Mouse (Mus musculus): ENCODE data around the gene D3Ertd254e. TPM values are rescaled to one million over a fixed set of nuclear protein-coding genes. Genes with fewer than 3 reads are reported as not detected.

The D3Ertd254e gene
- polyA plus RNA-seq, 1 experiment from 2014 or later: 14.9 TPM

DNA sequence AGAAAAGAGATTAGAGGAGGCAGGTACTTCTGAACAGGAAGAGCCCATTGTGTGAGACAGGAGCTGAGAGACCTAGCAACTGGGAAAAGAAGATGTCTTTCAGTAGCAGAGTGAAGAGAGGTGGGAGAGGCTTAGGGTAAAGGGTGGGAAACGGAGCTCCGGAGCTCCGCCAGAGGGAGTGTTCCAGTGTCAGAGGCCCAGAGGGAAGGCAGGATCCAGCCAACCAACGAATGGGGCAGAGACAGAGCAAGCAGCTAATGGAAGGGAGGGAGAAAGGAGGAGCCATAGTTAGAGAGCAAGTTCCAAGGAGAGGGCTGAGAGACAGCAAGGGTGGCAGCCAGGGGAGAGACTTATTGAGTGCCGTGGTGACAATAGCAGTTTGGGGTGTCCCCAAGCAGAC lies 4.5 kb downstream of the D3Ertd254e start:
- no peaks in the 10 kb centered on the region for H3K27me3 ChIP-seq (replicated peaks; ENCODE audit: control insufficient read depth, insufficient read depth, low read length)
- H3K4me3 ChIP-seq (ENCODE audit: low read length): no peak overlapping the region
- H3K9ac ChIP-seq (ENCODE audit: low read depth, low read length): no peak overlapping the region
- H3K36me3 ChIP-seq (ENCODE audit: control insufficient read depth, insufficient read depth, low read length): peaks cover 8% of the 10 kb centered on the region
- H3K4me1 ChIP-seq (ENCODE audit: control insufficient read depth, insufficient read depth, low read depth, low read length): peaks cover 26% of the 10 kb centered on the region
- no peak overlapping the region for H3K4me2 ChIP-seq (ENCODE audit: low read length)
- H3K9me3 ChIP-seq (ENCODE audit: control insufficient read depth, low read length): peaks cover 2% of the 10 kb centered on the region; the same call in 1 of the 2 replicates
- no peak overlapping the region for H3K27ac ChIP-seq (ENCODE audit: low read depth, low read length)
- ATAC-seq: no peak
- WGBS: 26% methylated on average over 5 of the region's 5 CpGs

DNA sequence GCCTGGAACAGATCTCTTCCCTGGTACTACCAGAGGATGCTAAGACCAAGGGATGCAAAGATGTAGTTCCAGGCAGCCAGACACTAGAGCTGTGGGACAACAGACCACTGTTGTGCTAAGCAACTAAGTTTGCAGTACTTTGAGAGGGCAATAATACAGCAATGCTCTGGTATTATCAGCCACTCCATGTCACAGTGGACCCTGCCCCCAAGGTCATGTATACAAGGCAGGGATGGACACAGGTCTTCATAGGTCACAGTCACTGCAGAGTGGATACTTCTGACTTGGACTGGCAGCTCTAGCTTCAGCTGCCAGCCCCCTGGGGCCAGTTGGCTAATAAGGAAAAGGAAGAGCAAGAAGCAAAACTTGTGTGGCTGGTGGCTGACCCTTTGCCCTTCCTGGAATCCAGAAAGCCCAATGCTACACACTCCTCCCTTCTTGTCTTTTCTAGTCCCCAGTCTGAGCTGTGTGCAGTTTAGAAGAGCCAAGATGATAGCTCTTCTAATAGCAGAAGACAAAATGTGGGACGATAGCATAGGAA lies 19.9 kb downstream of the D3Ertd254e start:
- Histone ChIP-seq H3K4me3 (ENCODE audit: low read length) (no peak overlapping the region), H3K27ac (ENCODE audit: low read depth, low read length) (no peak overlapping the region), H3K4me2 (ENCODE audit: low read length) (no peak overlapping the region), H3K36me3 (ENCODE audit: control insufficient read depth, insufficient read depth, low read length) (peaks cover 19% of the 10 kb centered on the region), H3K9me3 (ENCODE audit: control insufficient read depth, low read length) (no peaks in the 10 kb centered on the region), H3K27me3 (replicated peaks; ENCODE audit: control insufficient read depth, insufficient read depth, low read length) (no peaks in the 10 kb centered on the region), H3K9ac (ENCODE audit: low read depth, low read length) (no peak overlapping the region), H3K4me1 (ENCODE audit: control insufficient read depth, insufficient read depth, low read depth, low read length) (no peaks in the 10 kb centered on the region)
- 100% methylated on average over 1 of the region's 1 CpGs for WGBS
- no peak for ATAC-seq

DNA sequence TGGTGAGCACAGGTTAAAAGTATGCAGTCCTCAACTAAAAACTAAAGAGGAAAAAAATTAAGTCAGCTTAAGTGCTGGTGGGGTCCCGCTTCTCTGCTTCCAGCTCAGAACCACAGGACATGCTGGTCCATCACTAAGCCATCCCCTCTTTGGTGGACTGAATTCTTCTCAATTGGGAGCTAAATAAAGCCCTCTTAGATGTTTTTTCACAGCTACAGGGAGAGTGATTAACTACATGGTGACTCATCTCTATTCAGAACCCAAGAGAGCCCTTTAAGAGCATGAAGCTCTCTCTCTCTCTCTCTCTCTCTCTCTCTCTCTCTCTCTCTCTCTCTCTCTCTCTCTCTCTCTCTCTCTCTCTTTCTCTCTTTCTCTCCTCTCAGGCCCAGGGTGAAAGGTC lies 20.5 kb downstream of the D3Ertd254e start:
- no peaks in the 10 kb centered on the region for H3K9me3 ChIP-seq (ENCODE audit: control insufficient read depth, low read length)
- no peak overlapping the region for H3K4me2 ChIP-seq (ENCODE audit: low read length)
- H3K36me3 ChIP-seq (ENCODE audit: control insufficient read depth, insufficient read depth, low read length): peaks cover 13% of the 10 kb centered on the region
- no peak overlapping the region for H3K4me3 ChIP-seq (ENCODE audit: low read length)
- no peaks in the 10 kb centered on the region for H3K27me3 ChIP-seq (replicated peaks; ENCODE audit: control insufficient read depth, insufficient read depth, low read length)
- ATAC-seq: no peak
- H3K4me1 ChIP-seq (ENCODE audit: control insufficient read depth, insufficient read depth, low read depth, low read length): no peaks in the 10 kb centered on the region
- H3K9ac ChIP-seq (ENCODE audit: low read depth, low read length): no peak overlapping the region
- WGBS: 88% methylated on average over 1 of the region's 1 CpGs
- no peak overlapping the region for H3K27ac ChIP-seq (ENCODE audit: low read depth, low read length)

DNA sequence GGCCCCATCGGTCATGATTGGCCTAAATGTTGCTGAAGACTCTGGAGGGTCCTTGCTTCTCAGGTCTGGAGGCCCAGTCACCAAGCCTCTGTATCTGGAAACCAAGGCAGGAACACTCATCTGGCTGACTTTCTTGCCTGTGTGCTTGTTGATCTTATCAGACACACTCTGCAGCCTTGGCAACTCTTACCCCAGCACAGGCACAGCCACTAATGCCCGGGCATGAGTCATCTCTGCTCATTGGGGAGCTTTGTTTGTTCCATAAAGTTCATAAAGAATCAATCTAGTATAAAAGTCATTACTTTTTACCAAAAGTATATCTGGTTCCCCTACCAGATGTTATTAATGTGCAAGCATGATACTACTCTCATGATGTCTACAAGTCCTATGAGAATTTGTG lies 22.9 kb downstream of the D3Ertd254e start:
- Histone ChIP-seq H3K9ac (ENCODE audit: low read depth, low read length) (no peak overlapping the region), H3K27me3 (replicated peaks; ENCODE audit: control insufficient read depth, insufficient read depth, low read length) (no peaks in the 10 kb centered on the region), H3K36me3 (ENCODE audit: control insufficient read depth, insufficient read depth, low read length) (0 out of 2 replicates have a peak, but pooled peaks cover 2% of the 10 kb centered on the region), H3K27ac (ENCODE audit: low read depth, low read length) (no peak overlapping the region), H3K4me2 (ENCODE audit: low read length) (no peak overlapping the region), H3K4me1 (ENCODE audit: control insufficient read depth, insufficient read depth, low read depth, low read length) (no peaks in the 10 kb centered on the region), H3K4me3 (ENCODE audit: low read length) (no peak overlapping the region), H3K9me3 (ENCODE audit: control insufficient read depth, low read length) (no peaks in the 10 kb centered on the region)
- ATAC-seq: no peak
- 88% methylated on average over 2 of the region's 2 CpGs for WGBS

DNA sequence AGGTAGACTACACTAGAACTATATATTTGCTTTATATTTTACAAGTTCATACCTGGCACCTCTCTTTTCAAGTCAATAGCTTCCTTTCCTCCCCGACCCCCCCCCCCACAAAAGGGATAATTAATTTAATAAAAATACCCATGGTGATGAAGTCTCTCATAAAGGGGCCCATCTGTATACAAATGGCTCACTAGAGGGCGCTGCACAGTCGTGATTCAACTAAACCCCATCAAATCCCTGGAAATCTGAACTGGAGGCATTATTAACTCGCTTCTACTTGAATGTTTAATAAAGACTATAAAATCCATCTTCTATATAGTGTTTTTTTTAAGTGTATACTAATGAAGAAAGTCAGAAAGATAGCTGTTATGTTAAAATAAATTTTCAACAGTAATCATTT lies 30.7 kb downstream of the D3Ertd254e start:
- peak; percentile 52; the same call in 1 of the 2 replicates for ATAC-seq
- 5% methylated on average over 4 of the region's 4 CpGs for WGBS

DNA sequence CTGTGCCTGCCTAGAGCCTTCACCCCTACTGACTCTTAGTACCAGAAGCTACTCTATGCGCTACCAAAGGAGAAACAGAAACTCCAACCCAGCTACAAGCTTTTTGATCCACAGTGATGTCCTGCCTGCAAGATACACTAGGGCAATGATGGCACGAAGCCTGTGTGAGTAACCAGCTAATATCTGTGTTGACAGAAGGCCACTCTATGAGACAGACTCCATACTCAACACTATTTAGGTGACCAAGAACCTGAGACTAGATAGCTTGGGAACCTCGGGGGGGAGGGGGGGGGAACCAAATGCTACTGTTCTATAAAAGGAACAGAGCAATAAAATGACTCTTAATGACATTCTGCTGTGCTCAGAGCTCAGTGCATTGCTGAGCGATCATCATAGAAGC lies 35.7 kb downstream of the D3Ertd254e start:
- H3K4me2 ChIP-seq (ENCODE audit: low read length): no peak overlapping the region
- ATAC-seq: no peak
- no peak overlapping the region for H3K4me3 ChIP-seq (ENCODE audit: low read length)
- WGBS: 86% methylated on average over 4 of the region's 4 CpGs
- no peaks in the 10 kb centered on the region for H3K9me3 ChIP-seq (ENCODE audit: control insufficient read depth, low read length)
- H3K27me3 ChIP-seq (replicated peaks; ENCODE audit: control insufficient read depth, insufficient read depth, low read length): no peaks in the 10 kb centered on the region
- no peaks in the 10 kb centered on the region for H3K4me1 ChIP-seq (ENCODE audit: control insufficient read depth, insufficient read depth, low read depth, low read length)
- no peak overlapping the region for H3K27ac ChIP-seq (ENCODE audit: low read depth, low read length)
- H3K9ac ChIP-seq (ENCODE audit: low read depth, low read length): no peak overlapping the region
- H3K36me3 ChIP-seq (ENCODE audit: control insufficient read depth, insufficient read depth, low read length): no peaks in the 10 kb centered on the region

More for the DNA sequence above, 30.7 kb downstream of the D3Ertd254e start:
- Histone ChIP-seq H3K4me2 (ENCODE audit: low read length) (no peak overlapping the region), H3K27me3 (replicated peaks; ENCODE audit: control insufficient read depth, insufficient read depth, low read length) (no peaks in the 10 kb centered on the region), H3K4me3 (ENCODE audit: low read length) (no peak overlapping the region), H3K9ac (ENCODE audit: low read depth, low read length) (no peak overlapping the region), H3K36me3 (ENCODE audit: control insufficient read depth, insufficient read depth, low read length) (no peaks in the 10 kb centered on the region), H3K4me1 (ENCODE audit: control insufficient read depth, insufficient read depth, low read depth, low read length) (no peaks in the 10 kb centered on the region), H3K9me3 (ENCODE audit: control insufficient read depth, low read length) (no peaks in the 10 kb centered on the region), H3K27ac (ENCODE audit: low read depth, low read length) (no peak overlapping the region)

DNA sequence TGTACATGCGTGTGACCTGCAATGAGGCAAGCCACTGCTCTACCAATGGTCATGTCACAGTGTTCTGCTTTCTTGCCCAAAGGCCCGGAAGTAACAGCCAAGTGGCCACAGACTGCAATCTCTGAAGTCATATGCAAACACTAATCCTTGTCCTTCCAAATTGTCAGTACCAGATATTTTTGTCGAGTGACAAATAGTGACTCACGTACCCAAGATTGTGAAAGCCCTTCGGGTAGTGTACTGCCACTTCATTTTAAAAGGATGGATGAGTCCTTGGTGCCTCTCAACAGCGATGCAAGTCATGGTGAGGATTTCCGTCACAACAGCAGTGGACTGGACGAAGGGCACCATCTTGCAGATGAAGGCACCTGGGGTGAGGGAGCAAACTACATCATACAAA lies 38.4 kb downstream of the D3Ertd254e start:
- H3K27ac ChIP-seq (ENCODE audit: low read depth, low read length): no peak overlapping the region
- no peak overlapping the region for H3K9ac ChIP-seq (ENCODE audit: low read depth, low read length)
- H3K4me2 ChIP-seq (ENCODE audit: low read length): no peak overlapping the region
- H3K4me3 ChIP-seq (ENCODE audit: low read length): no peak overlapping the region
- no peaks in the 10 kb centered on the region for H3K9me3 ChIP-seq (ENCODE audit: control insufficient read depth, low read length)
- no peak for ATAC-seq
- no peaks in the 10 kb centered on the region for H3K36me3 ChIP-seq (ENCODE audit: control insufficient read depth, insufficient read depth, low read length)
- no peaks in the 10 kb centered on the region for H3K4me1 ChIP-seq (ENCODE audit: control insufficient read depth, insufficient read depth, low read depth, low read length)
- WGBS: 91% methylated on average over 8 of the region's 8 CpGs
- no peaks in the 10 kb centered on the region for H3K27me3 ChIP-seq (replicated peaks; ENCODE audit: control insufficient read depth, insufficient read depth, low read length)

DNA sequence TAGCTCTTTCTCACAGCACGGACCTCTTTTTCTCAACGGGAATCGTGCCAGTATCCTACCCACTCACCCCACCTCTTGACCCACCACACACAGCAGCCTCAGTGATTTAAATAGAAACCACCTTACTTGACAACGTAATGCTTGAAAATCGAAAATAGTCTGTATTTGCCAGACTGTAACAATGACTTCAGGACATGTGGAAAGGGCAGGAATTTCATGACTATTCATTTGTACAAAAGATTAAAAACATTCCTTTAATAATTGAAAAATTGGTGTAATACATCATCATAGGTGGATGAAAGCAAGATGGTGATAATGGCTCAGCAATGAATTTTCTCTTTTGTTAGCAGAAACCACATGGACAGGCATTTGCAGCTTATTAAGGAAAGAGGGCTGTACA lies 50.3 kb downstream of the D3Ertd254e start:
- 69% methylated on average over 5 of the region's 5 CpGs for whole genome bisulfite sequencing
- no peaks in the 10 kb centered on the region for H3K4me1 ChIP-seq (ENCODE audit: control insufficient read depth, insufficient read depth, low read depth, low read length)
- H3K9ac ChIP-seq (ENCODE audit: low read depth, low read length): no peak overlapping the region
- no peaks in the 10 kb centered on the region for H3K9me3 ChIP-seq (ENCODE audit: control insufficient read depth, low read length)
- no peak overlapping the region for H3K4me3 ChIP-seq (ENCODE audit: low read length)
- no peaks in the 10 kb centered on the region for H3K36me3 ChIP-seq (ENCODE audit: control insufficient read depth, insufficient read depth, low read length)
- no peaks in the 10 kb centered on the region for H3K27me3 ChIP-seq (replicated peaks; ENCODE audit: control insufficient read depth, insufficient read depth, low read length)
- no peak overlapping the region for H3K4me2 ChIP-seq (ENCODE audit: low read length)
- H3K27ac ChIP-seq (ENCODE audit: low read depth, low read length): no peak overlapping the region
- ATAC-seq: no peak

DNA sequence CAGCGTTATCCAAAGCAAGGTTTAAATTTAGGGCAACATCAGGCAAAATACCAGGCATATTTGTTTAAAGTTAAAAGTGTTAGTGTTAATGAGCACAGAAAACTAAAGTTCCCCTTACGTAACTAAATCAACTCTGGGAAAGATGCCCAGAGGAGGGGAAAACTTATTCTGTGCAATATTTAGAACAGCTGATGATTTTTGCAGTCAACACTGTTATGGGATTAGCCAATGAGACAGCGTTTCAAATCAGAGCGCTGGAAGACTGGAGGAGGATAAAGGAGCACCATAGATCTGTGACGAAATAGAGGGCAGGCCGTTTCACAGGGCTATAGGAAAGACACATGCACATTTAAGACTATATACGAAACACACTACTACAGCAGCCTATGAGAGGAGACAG lies 52.1 kb downstream of the D3Ertd254e start:
- no peaks in the 10 kb centered on the region for H3K4me1 ChIP-seq (ENCODE audit: control insufficient read depth, insufficient read depth, low read depth, low read length)

More for the DNA sequence above, 52.1 kb downstream of the D3Ertd254e start:
- Histone ChIP-seq H3K9me3 (ENCODE audit: control insufficient read depth, low read length) (no peaks in the 10 kb centered on the region), H3K36me3 (ENCODE audit: control insufficient read depth, insufficient read depth, low read length) (no peaks in the 10 kb centered on the region), H3K27ac (ENCODE audit: low read depth, low read length) (no peak overlapping the region), H3K9ac (ENCODE audit: low read depth, low read length) (no peak overlapping the region), H3K4me2 (ENCODE audit: low read length) (no peak overlapping the region), H3K4me3 (ENCODE audit: low read length) (no peak overlapping the region), H3K27me3 (replicated peaks; ENCODE audit: control insufficient read depth, insufficient read depth, low read length) (no peaks in the 10 kb centered on the region)
- WGBS: 79% methylated on average over 7 of the region's 7 CpGs
- ATAC-seq: no peak

Measured in hindbrain, embryonic 16.5 days (tissue).